Mouse (Mus musculus) kidney, adult 8-10 months (tissue): ENCODE data around the gene Gng7.

Experiments
- DNase-seq, 2 experiments: peaks; one replicate each; pipeline ENCODE4 v3.0.0; 2022

Gng7 gene

GRCm38 (mm10) chr10:80921923-80922322, 92.8 kb downstream of the Gng7 start:
- no peak for DNase-seq

DNA sequence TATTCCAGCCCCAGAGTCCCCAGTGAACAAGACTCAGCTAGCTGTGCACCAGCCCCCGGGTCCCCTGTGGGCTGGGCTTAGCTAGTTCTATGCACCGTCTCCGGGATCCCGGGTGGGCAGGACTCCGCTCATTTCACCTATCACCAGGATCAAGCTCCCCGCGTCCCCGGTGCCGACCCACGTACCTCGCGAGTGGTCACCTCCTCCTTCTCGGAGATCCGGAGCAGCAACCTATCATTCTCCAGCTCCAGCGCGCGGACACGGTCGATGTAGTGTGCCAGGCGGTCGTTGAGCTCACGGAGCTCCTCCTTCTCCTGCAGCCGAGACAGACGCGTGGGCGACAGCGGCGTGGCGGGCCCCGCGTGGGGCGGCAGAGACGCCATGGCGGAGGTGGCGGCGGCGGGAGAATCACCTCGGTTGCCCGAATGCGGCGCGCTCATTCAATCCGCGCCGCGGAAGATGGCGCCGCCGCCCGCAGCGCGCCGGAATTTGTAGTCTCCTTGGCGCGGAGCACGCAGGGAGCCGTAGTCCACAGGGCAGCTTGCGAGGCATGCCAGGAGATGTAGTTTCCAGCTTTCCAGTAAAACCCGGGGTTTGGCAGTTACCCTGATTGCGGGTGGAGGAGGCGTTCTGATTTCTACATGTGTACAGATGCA, 96.8 kb downstream of the Gng7 start, which contains the start of gene Lmnb2:
Lmnb2 (minus strand) TSS at position 467 of the 656 bp plus-strand sequence.
- DNase-seq, result peak; percentile 57 to 66

DNA sequence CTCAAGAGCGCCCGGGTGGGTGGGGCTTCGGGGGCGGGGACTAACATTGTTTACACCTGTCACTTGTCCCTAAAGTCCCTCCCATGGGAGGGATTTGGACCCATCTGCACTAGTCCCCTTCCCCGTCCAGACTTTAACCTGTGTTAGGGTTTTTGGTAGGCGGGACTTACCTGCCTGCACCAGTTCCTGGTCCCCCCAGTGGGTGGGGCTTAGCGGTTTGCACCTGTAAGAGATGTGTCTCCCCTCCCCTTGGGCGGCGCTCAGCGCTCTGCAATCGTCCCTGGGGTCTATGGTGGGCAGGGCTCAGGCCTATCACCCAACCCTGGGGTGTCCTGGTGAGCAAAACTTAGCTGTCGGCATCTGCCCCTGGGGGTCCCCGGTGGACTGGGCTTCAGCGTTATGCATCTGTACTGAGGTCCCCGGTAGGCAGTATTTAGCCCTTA, 97.4 kb downstream of the Gng7 start:
- DNase-seq, result peak in 1 of 2 experiments; percentile 71

DNA sequence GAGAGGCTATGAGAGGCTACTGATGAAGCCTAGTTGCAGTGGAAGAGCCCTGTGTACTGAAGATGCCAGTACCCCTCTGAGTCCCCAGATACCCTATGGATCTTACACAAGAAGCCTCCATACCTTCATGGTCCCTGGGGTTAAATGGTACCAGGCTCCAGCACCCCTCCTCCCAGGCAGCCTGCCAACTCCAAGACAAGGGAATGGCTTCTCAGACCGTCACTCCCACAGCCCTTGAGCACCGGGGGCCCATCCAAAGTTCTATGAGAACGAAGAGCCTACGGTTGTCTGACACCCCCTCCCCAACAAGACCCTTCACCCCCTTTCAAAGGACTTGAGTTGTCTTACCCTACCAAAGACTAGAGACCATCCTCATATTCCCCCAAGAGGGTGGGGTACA, 99.0 kb downstream of the Gng7 start:
- DNase-seq, result no peak

- DNase-seq, result no peak
These were observed 99.5 kb downstream of the Gng7 start for GRCm38 (mm10) chr10:80915260-80915659.

DNA sequence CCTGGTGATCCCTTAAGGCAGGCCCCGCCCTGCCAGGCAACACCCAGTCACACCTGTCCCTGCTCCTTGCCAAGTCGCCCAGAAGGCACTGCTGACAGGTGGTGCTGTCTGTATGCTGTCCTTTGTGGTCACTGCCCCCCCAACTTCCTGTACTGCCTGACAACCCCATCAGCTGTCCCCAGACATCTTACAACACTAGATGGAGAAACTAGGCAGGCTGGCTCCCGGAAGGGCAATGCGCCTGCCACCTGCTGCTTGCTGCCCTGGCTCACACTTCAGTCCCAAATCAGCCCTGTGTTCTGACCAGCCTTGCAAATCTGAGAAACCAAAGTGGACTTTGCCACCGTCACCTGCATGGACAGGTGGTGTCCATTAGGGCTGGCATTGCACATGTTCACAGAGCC, 100.5 kb downstream of the Gng7 start:
- no peak for DNase-seq

DNA sequence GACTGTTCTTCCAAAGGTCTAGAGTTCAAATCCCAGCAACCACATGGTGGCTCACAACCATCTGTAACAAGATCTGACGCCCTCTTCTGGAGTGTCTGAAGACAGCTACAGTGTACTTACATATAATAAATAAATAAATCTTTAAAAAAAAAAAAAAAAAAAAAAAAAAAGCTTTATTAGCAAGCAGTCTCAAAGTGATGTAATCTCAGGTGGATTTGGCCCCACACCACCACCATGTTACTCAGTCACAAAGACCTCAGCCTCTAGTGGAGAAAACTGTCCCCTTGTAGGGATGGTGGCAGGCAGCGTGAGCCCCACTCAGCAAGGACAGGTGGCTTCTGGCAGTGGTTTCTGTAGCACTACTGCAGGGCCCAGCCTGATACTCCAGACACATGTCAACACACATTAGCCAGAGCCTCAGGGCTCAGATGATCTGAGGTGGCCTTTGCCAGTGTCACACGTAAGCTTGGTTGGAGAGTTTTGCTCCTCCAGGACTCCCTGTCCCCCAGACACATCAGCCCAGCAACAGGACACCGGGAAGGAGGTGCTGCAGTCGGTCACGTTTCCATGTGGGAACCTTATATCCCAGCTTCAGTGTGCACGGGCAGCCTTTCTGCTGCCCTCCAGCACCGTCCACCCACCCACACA, 101.3 kb downstream of the Gng7 start:
- DNase-seq, result no peak

DNA sequence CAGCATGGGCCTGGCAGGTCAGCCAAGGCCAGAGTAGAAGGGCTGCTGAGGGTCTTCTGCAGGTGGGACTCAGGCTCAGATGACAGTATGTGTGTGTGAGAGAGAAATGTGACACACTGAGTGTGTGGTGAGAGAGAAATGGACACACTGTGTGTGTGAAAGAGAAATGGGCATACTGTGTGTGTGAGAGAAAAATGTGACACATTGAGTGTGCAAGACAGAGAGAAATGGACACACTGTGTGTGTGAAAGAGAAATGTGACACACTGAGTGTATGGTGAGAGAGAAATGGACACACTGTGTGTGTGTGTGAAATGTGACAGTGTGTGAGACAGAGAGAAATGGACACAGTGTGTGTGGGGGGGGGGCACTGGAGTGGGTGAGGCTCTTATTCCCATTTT, 102.9 kb downstream of the Gng7 start:
- DNase-seq, result no peak

- DNase-seq, result no peak
These were observed 103.4 kb downstream of the Gng7 start for GRCm38 (mm10) chr10:80911354-80911753.

- no peak for DNase-seq
These were observed 105.2 kb downstream of the Gng7 start for GRCm38 (mm10) chr10:80909375-80910162.

DNA sequence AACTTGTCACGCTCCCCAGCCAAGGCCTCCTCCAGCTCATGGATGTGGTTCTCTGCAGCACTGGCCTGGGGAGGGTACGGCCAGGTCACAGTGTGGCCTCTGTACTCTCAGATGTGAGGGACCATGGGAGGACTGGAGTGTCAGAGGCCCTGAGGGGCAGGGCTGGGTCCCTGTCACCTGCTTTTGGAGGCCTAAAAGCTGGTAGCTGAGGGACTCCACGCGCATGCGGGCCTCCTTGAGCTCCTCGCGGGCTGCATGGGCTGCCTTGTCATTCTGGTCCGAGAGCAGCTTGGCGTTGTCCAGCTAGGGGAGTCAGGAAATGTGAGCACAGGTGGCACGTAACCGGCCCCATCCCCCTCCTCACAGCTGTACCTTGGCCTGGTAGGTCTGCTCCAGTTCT, 110.0 kb downstream of the Gng7 start:
- no peak for DNase-seq

DNA sequence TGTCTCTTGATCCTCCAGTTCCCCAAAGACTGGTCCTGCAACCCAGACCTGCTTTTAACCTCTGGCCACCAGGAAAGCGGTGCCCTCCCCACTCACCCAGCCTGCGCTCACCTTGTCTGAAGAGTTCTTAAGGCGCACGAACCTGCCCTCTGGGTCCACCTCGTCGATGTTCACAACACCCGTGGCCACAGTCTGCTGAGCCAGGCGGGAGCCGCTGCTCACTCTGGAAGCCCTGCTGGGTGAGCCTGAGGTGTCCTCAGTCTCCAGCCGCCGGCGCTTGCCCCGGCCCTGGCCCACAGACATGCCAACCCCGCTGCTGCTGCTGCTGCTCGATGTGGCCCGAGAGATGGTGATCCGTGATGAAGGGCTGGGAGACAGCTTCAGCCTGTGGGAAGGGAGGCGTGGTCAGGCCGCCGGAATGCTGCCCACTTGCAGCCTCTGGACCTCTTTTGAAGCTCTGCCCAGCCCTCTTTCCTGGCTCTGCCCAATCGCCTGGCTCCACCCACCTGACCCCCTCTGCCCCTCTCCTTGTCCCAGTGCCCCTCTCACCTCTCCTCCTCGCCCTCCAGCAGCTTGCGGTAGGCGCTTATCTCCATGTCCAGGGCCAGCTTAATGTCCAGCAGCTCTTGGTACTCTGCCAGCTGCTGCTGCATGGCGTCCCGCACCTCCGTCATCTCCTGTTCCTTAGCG, 110.6 kb downstream of the Gng7 start:
- peak in 1 of 2 experiments; percentile 18 for DNase-seq

- no peak for DNase-seq
These were observed 111.5 kb downstream of the Gng7 start for GRCm38 (mm10) chr10:80903282-80903681.

DNA sequence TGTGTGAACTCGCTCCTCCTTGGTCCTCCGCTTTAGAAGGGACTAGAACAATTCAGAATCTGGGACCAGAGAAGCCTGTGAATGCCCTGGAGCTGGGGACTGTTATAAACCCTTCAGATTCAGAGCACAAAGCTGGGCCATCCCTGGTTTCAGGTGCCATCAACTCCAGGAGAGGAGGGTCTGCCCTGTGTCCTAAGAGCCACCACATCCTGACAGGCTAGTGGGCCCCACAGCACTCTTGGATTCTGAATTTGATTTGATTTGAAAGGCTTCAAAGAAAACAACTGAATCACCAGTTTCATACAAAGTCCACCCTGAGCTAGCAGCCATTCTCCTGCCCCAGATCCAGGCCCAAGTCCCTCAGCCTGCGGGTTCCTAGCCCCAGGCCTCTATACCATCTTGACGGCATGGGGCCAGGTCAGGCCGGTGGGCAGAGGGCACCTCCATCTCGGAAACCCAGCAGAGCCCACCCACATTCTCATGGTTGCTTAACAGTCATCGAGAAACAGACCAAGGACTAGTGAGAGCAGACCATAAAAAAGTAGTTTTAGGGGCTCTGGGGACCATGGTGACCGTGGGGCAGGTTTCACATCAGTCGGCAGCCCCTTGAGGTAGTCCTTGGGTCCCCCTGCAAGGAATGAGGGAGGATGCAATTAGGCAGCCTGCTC, 112.3 kb downstream of the Gng7 start:
- DNase-seq, result no peak

DNA sequence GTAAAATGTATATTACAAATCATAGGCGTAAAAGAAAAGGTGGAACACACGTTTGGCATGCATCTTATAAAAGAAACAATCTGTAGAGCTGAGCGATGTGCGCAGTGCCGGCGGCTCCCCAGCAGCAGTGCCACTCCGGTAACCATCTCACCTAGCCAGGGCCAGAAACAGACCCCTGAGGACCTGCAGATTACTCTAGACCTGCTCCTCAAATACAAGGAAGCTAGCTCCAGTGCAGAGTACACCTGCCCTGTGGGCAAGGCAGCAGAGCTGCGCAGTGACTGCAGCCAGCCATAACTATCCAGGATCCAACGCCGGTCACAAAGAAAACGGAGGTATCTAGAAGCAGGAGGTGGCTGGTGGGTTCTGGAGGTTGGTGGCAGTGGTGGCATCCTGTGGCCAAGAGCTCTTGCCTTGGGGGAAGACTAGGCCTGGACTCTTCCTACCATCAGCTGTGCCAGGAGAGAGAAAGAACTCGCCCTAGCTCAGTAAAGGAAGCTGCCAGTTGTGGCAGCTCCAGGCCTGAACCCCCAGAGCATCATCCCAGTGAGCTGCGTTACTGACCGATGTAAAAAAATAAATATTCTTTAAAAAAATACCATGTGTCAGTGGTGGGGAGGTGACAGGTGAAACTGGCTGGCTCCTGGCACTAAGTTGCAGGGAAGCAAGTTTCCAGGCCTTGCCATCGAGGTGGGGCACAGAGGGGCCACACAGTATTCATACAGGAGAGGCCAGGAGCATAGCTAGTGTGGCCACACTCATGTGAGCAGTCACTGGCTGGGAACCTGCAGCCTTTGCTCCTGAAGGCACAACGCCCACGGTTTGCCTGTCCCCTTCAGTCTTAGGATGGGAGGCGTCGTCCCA, 113.1 kb downstream of the Gng7 start:
- peak in 1 of 2 experiments; percentile 34 for DNase-seq

GRCm38 (mm10) chr10:80900318-80901247, 114.2 kb downstream of the Gng7 start, which contains the start of gene Timm13:
Gene Timm13, minus strand, starts transcription at chr10:80900969.
- peak; percentile 99 to 100 for DNase-seq

DNA sequence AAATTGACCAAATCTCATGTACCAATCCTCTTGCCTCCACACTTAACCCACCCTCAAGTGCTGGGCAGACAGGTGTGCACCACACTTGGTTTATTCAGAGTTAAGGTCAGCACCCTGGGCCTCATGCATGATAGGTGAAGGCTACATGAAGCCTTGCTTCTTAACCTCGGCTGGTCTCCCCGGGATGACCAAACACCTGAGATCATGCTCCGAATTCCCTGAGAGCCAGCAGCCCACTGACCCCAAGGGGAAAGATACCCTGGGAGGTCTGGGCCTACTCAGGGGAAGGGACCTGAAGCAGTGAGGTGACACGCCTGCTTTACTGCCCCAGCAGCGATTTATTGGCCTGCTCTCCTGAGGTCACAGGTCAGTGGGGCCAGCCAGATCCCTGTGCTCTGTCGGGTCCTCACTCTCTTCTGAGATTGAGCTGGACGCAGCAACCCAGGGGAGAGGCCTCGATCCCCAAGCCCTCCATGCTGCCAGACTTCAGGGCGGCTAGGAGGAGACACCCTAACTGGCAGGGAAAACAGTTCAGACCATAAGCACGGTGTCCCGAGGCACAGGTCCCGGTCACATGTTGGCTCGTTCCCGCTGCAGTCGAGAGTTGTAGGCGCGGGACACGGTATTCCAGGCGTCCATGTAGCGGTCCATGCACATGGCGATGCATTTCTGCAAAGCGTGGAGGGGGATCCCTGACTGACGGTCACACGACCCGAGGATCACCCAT, 115.0 kb downstream of the Gng7 start:
- DNase-seq, result no peak

DNA sequence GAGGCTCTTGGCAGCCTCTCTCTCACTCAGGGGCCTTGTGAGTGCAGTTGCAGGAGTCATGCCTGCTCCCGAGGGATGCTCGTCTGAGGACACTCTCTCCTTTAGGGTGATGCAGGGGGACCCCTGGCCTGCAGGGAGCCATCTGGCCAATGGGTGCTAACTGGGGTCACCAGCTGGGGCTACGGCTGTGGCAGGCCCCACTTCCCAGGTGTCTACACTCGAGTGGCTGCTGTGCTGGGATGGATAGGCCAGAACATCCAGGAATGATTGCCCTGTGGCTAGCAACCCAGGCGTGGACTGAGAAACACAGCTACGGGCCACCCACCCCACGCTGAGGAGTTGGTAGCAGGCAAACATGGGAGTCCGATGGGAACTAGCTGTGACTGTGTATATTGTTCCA, 115.7 kb downstream of the Gng7 start:
- DNase-seq, result peak in 1 of 2 experiments; percentile 15
